Mouse (Mus musculus): ENCODE measurements around the gene Kcng1.

- TF ChIP-seq CTCF (IDR thresholded peaks at IDR 0.05; ENCODE audit: low read depth, low read length) (no peak), POLR2AphosphoS5 (IDR thresholded peaks at IDR 0.05; ENCODE audit: insufficient replicate concordance, low read depth, low read length) (no peak), TAL1 (conservative IDR thresholded peaks at IDR 0.05; ENCODE audit: low read depth, low read length) (no peak), GATA1 (IDR thresholded peaks at IDR 0.05; ENCODE audit: borderline replicate concordance, low read length) (no peak), GATA2 (IDR thresholded peaks at IDR 0.05; ENCODE audit: borderline replicate concordance, low read depth, low read length) (no peak)
Observed at GRCm38 (mm10) chr2:168292041-168292440, 10.5 kb upstream of the Kcng1 start.

Data from G1E (cell line).